Mouse (Mus musculus) hindbrain, embryonic 10.5 days (tissue): Measurements from ENCODE around the gene Sh2d1b1. TPM values are rescaled to one million over a fixed set of nuclear protein-coding genes. Genes with fewer than 3 reads are reported as not detected.

Experiments used
- DNase-seq: peaks from one replicate; pipeline ENCODE4 v3.0.0-alpha.2; 2017; ENCODE audit warnings: low spot score
- H3K27ac ChIP-seq: fragments of 300-500 bp; sonication (generic); 2 replicates; pipeline ENCODE4 v1.5.1; 2016; ENCODE audit warnings: mild to moderate bottlenecking, moderate library complexity
- H3K27me3 ChIP-seq: fragments of 300-500 bp; sonication (generic); 2 replicates; pipeline ENCODE4 v1.6.1; 2016; ENCODE audit warnings: mild to moderate bottlenecking; ENCODE audit not compliant: poor library complexity, insufficient read depth, severe bottlenecking
- H3K36me3 ChIP-seq: fragments of 300-500 bp; sonication (generic); 2 replicates; pipeline ENCODE4 v1.6.1; 2016; ENCODE audit warnings: mild to moderate bottlenecking, moderate library complexity
- H3K4me1 ChIP-seq: fragments of 300-500 bp; sonication (generic); replicated peaks from 2 replicates; pipeline ENCODE4 v1.6.1; 2016; ENCODE audit warnings: mild to moderate bottlenecking
- H3K4me3 ChIP-seq: fragments of 300-500 bp; sonication (generic); 2 replicates; pipeline ENCODE4 v1.5.1; 2016; ENCODE audit warnings: mild to moderate bottlenecking, moderate library complexity
- H3K9me3 ChIP-seq: fragments of 300-500 bp; sonication (generic); 2 replicates; pipeline ENCODE4 v1.6.1; 2016; ENCODE audit warnings: mild to moderate bottlenecking, moderate library complexity
- WGBS: fragments of 180-500 bp; shearing (Covaris S2); methylation state at CpG from one replicate; pipeline ENCODE4 v1.1.7; 2016; 5-methylcytosine and 5-hydroxymethylcytosine counted together
- polyA plus RNA-seq: library from polyadenylated mRNA; unstranded; fragments of >200 nt; fragmentation: Nextera tagmentation; extraction: Ambion mirVana; gene quantifications from 2 replicates; pipeline ENCODE4 v1.2.1, GENCODE M21; 2016

Sh2d1b1 gene
- polyA plus RNA-seq, 1 experiment from 2014 or later = not detected

GRCm38 (mm10) chr1:170332775-170333174, 55.7 kb downstream of the Sh2d1b1 start:
- Histone ChIP-seq H3K36me3 (no peaks in the 10 kb centered on the region; the same call in 1 of the 2 replicates), H3K9me3 (no peaks in the 10 kb centered on the region), H3K27me3 (no peaks in the 10 kb centered on the region), H3K4me3 (no peak overlapping the region), H3K4me1 (0 out of 2 replicates have a peak, but pooled peaks cover 3% of the 10 kb centered on the region), H3K27ac (no peak overlapping the region)
- WGBS = 78% methylated on average over 4 of the region's 4 CpGs
- no peak for DNase-seq

Other genes with a start within 250 kb of the Sh2d1b1 start
- gene Ddr2, start 166.6 kb upstream of the Sh2d1b1 start, polyA plus RNA-seq = 30.1 TPM in 2 replicates
- 54.9 and 58.6 TPM in 2 replicates for gene Uap1, start 102.4 kb upstream of the Sh2d1b1 start, polyA plus RNA-seq
- 10.8 and 11.2 TPM in 2 replicates for gene Uhmk1, start 61.9 kb upstream of the Sh2d1b1 start, polyA plus RNA-seq
- gene Sh2d1b2, start 44.6 kb upstream of the Sh2d1b1 start, polyA plus RNA-seq = not detected in 2 replicates
- gene Gm7694, start 29.0 kb downstream of the Sh2d1b1 start, polyA plus RNA-seq = 3.7 and 3.8 TPM in 2 replicates
- gene Spata46, start 31.5 kb downstream of the Sh2d1b1 start, polyA plus RNA-seq = 1.5 and 1.7 TPM in 2 replicates